Mouse (Mus musculus) naive thymus-derived CD4-positive, alpha-beta T cell, adult 2 months (primary cell): Measurements from ENCODE around the gene Lgals9.

ENCODE experiments used
- DNase-seq: peaks from one replicate; pipeline ENCODE4 v3.0.0-alpha.2; 2011; ENCODE audit warnings: low read depth

Gene Lgals9

GRCm38 (mm10) chr11:78919745-78920144, 65.0 kb downstream of the Lgals9 start:
- no peak for DNase-seq

GRCm38 (mm10) chr11:78916410-78916809, 68.3 kb downstream of the Lgals9 start:
- DNase-seq = no peak

GRCm38 (mm10) chr11:78915473-78915872, 69.3 kb downstream of the Lgals9 start:
- DNase-seq = no peak
